Mouse (Mus musculus) hindbrain, embryonic 16.5 days (tissue): ENCODE data around the gene Nrg4. TPM values are rescaled to one million over a fixed set of nuclear protein-coding genes. Genes with fewer than 3 reads are reported as not detected.

Source experiments
- ATAC-seq: fragments of 200-750 bp; cut with Nextera tagmentation; 2 replicates; pipeline ENCODE4 v1.8.0; 2017; ENCODE audit warnings: moderate TSS enrichment, moderate library complexity
- H3K27ac ChIP-seq: fragments of 300-500 bp; sonication (generic); 2 replicates; pipeline ENCODE4 v1.5.1; 2014; ENCODE audit warnings: low read depth, mild to moderate bottlenecking, control low read depth, low read length, moderate library complexity
- H3K27me3 ChIP-seq: fragments of 300-500 bp; sonication (generic); replicated peaks from 2 replicates; pipeline ENCODE4 v1.6.1; 2014; ENCODE audit warnings: low read length; ENCODE audit not compliant: control insufficient read depth, insufficient read depth
- H3K36me3 ChIP-seq: fragments of 300-500 bp; sonication (generic); 2 replicates; pipeline ENCODE4 v1.6.1; 2014; ENCODE audit warnings: mild to moderate bottlenecking, low read length, moderate library complexity, mixed read lengths; ENCODE audit not compliant: control insufficient read depth, insufficient read depth
- H3K4me1 ChIP-seq: fragments of 300-500 bp; sonication (generic); 2 replicates; pipeline ENCODE4 v1.6.1; 2014; ENCODE audit warnings: low read depth, low read length; ENCODE audit not compliant: control insufficient read depth, insufficient read depth
- H3K4me2 ChIP-seq: fragments of 300-500 bp; sonication (generic); 2 replicates; pipeline ENCODE4 v1.6.1; 2014; ENCODE audit warnings: mild to moderate bottlenecking, low read length, control low read depth, moderate library complexity
- H3K4me3 ChIP-seq: fragments of 300-500 bp; sonication (generic); 2 replicates; pipeline ENCODE4 v1.5.1; 2014; ENCODE audit warnings: mild to moderate bottlenecking, low read length, control low read depth, moderate library complexity
- H3K9ac ChIP-seq: fragments of 300-500 bp; sonication (generic); 2 replicates; pipeline ENCODE4 v1.6.1; 2014; ENCODE audit warnings: low read depth, mild to moderate bottlenecking, control low read depth, low read length, moderate library complexity
- H3K9me3 ChIP-seq: fragments of 300-500 bp; sonication (generic); 2 replicates; pipeline ENCODE4 v1.6.1; 2014; ENCODE audit warnings: mild to moderate bottlenecking, low read length, moderate library complexity; ENCODE audit not compliant: control insufficient read depth
- WGBS: fragments of 180-500 bp; shearing (Covaris S2); extraction: QIAGEN DNeasy Blood & Tissue Kit; methylation state at CpG from one replicate; pipeline ENCODE4 v1.1.7; 2014; 5-methylcytosine and 5-hydroxymethylcytosine counted together
- polyA plus RNA-seq: library from polyadenylated mRNA; unstranded; fragments of >200 nt; fragmentation: Nextera tagmentation; extraction: Ambion mirVana; gene quantifications from 2 replicates; pipeline ENCODE4 v1.2.1, GENCODE M21; 2015

Gene Nrg4
- polyA plus RNA-seq, 1 experiment from 2014 or later, result 1.7 TPM

GRCm38 (mm10) chr9:55174235-55174634, 152.4 kb downstream of the Nrg4 start:
- H3K9ac ChIP-seq, result no peak overlapping the region
- no peaks in the 10 kb centered on the region for H3K4me1 ChIP-seq
- no peaks in the 10 kb centered on the region for H3K36me3 ChIP-seq
- no peaks in the 10 kb centered on the region for H3K27me3 ChIP-seq
- WGBS, result 79% methylated on average over 2 of the region's 2 CpGs
- H3K4me2 ChIP-seq, result no peak overlapping the region
- no peaks in the 10 kb centered on the region for H3K9me3 ChIP-seq
- no peak for ATAC-seq
- H3K4me3 ChIP-seq, result no peak overlapping the region
- H3K27ac ChIP-seq, result no peak overlapping the region

GRCm38 (mm10) chr9:55172195-55172685, 154.4 kb downstream of the Nrg4 start:
- Histone ChIP-seq H3K4me3 (no peak overlapping the region), H3K9ac (no peak overlapping the region), H3K27ac (no peak overlapping the region), H3K4me2 (no peak overlapping the region), H3K4me1 (no peaks in the 10 kb centered on the region), H3K27me3 (no peaks in the 10 kb centered on the region), H3K9me3 (no peaks in the 10 kb centered on the region), H3K36me3 (no peaks in the 10 kb centered on the region)
- WGBS, result 100% methylated on average over 1 of the region's 1 CpGs
- ATAC-seq, result no peak

GRCm38 (mm10) chr9:55170655-55171412, 155.8 kb downstream of the Nrg4 start:
- H3K9me3 ChIP-seq, result no peaks in the 10 kb centered on the region
- H3K9ac ChIP-seq, result no peak overlapping the region
- ATAC-seq, result no peak
- no peaks in the 10 kb centered on the region for H3K27me3 ChIP-seq
- no peak overlapping the region for H3K4me3 ChIP-seq
- H3K4me2 ChIP-seq, result no peak overlapping the region
- 95% methylated on average over 7 of the region's 7 CpGs for WGBS
- no peak overlapping the region for H3K27ac ChIP-seq
- no peaks in the 10 kb centered on the region for H3K4me1 ChIP-seq
- H3K36me3 ChIP-seq, result no peaks in the 10 kb centered on the region

Other genes with a start within 250 kb of the Nrg4 start
- gene Ube2q2, start 178.0 kb downstream of the Nrg4 start, polyA plus RNA-seq, result 17.7 and 37.0 TPM in 2 replicates
- gene Fbxo22, start 117.9 kb downstream of the Nrg4 start, polyA plus RNA-seq, result 84.3 and 85.7 TPM in 2 replicates
- 6.0 and 6.5 TPM in 2 replicates for gene Tmem266, start 69 bp upstream of the Nrg4 start, polyA plus RNA-seq
- 99.7 and 111 TPM in 2 replicates for gene Etfa, start 185.4 kb upstream of the Nrg4 start, polyA plus RNA-seq
- 1.8 and 3.6 TPM in 2 replicates for gene Isl2, start 211.8 kb upstream of the Nrg4 start, polyA plus RNA-seq